Mouse (Mus musculus) brain, embryonic 18.5 days (tissue): Measurements from ENCODE around the gene March9.
A peak's percentile ranks its signal among the peaks of the same experiment; 100 is the strongest.
"Not testable (repeated sequence)": the region's sequence is repeated elsewhere in the genome, so short reads cannot be mapped to it uniquely, and the experiment has no call there.

Experiments
- DNase-seq: peaks from one replicate; pipeline ENCODE4 v3.0.0-alpha.2; 2012; ENCODE audit warnings: low read depth, low spot score

The March9 gene

GRCm38 (mm10) chr10:127063239-127063872 lies 3.4 kb upstream of the March9 start, which contains the start of gene Cdk4:
TSS of gene Cdk4 (plus strand) at chr10:127063534.
- DNase-seq, result peak; percentile 97

GRCm38 (mm10) chr10:127062503-127062902 lies 2.5 kb upstream of the March9 start:
- no peak for DNase-seq

DNA sequence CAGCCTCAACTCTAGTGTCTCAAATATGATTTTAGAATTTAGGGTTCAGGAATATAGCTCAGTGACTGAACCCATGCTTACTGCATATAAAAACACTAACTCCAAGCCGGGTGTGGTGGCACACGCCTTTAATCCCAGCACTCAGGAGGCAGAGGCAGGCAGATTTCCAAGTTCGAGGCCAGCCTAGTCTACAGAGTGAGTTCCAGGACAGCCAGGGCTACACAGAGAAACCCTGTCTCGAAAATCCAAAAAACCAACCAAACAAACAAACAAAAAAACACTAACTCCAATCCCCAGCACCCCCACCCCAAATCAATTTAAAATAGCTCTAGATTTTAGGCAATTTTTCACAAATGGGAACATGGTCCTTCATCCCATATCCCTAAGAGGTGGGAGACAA lies 2.1 kb upstream of the March9 start:
- DNase-seq, result not testable (repeated sequence)

- no peak for DNase-seq
Observed at GRCm38 (mm10) chr10:127061513-127061912, 1.5 kb upstream of the March9 start.

DNA sequence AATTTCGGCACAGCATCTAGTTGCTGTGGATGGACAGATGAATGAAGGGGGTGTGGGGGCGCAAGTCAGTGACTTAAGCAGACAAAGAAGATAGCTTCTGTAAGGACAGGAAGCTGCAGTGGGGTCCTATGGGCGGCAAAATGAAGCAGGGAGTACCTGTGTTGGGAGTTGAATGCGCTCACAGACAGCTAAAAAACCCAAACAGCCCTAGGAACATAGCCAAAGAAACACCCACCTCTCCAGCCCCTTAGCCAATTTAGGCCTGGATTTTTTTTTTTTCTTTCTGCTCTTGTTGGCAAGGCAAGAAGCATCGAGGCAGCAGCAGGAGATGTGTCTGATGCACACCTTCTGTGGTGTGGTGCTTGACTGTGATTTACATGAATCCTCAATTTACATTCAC lies 1.1 kb upstream of the March9 start:
- DNase-seq, result no peak

GRCm38 (mm10) chr10:127059174-127059967 lies 613 bp downstream of the March9 start:
- DNase-seq, result no peak

- DNase-seq, result no peak
Observed at GRCm38 (mm10) chr10:127058708-127059107, 1.3 kb downstream of the March9 start.

DNA sequence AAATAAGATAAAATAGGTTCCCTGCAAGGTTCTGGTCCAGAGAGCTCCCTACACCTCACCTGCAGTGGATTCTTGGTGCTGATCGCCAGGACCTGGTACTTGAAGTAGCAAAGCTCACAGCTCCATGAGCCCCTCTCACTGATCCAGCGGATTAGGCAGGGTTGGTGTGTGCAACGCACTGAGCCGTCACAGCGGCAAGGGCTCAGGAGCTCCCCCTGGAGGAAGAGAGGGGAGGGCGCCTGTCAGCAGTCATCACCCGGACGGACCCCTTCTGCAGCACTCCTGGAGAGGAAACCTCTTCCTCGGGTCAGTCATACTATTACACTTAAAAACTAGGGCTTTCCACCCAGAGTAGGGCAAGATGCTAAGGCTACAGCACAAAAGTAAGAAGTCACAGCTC lies 1.8 kb downstream of the March9 start:
- no peak for DNase-seq

DNA sequence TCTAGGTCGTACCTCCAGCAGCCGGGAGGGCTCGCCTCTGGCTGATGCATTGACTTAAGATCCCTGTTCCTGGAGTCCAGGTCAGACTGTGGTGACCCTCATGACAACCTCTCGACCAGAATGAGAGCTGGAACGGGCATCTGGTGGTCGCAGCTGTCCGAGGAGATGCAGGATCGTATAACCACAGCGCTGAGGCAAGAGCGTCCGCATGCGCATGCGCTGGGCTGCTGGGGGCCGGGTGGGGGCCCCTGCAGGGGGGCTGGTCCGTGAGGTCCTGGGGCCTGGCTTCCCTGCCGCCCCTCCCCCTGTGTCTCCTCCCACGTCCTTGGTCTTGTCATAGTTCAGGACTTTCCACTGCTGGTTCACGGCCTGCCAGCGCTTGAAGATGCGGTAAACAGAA lies 3.5 kb downstream of the March9 start:
- no peak for DNase-seq

DNA sequence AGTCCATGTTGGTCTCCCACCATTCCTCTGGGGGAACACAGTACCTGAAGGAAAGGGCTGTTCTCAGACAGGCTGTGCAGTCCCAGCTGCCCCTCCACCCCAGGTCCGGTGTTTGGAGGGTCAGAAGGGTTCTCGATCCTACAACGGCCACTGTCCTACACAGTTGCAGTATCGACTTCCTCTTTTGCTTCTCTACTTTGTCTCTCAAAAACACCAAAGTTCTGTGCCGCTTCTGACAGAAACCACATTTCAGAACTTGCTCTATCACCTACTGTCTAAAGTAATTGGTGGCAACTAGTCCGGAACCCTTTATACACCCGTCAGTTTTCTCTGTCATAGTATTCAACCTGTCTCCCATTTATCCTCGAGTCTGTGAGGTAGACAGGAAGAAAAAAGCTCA lies 4.6 kb downstream of the March9 start:
- DNase-seq, result no peak

- no peak for DNase-seq
Observed at GRCm38 (mm10) chr10:127054646-127055045, 5.3 kb downstream of the March9 start.

DNA sequence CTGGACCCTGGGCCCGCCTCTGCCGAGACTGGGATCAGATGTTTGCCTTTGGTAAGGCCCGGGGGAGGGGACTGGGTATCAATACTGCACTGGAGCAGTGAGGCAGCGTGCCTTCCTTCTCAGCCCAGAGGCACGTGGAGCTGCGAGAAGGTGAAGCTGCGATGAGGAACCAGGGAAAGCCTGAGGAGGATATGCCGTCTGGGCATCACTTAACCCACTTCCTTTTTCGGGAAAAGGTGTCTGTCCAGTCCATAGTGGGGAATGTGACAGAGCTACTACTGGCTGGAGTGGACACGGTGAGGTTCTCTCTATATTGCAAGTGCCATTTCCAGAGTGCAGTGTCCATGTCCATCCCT lies 9.9 kb downstream of the March9 start:
- DNase-seq, result no peak

DNA sequence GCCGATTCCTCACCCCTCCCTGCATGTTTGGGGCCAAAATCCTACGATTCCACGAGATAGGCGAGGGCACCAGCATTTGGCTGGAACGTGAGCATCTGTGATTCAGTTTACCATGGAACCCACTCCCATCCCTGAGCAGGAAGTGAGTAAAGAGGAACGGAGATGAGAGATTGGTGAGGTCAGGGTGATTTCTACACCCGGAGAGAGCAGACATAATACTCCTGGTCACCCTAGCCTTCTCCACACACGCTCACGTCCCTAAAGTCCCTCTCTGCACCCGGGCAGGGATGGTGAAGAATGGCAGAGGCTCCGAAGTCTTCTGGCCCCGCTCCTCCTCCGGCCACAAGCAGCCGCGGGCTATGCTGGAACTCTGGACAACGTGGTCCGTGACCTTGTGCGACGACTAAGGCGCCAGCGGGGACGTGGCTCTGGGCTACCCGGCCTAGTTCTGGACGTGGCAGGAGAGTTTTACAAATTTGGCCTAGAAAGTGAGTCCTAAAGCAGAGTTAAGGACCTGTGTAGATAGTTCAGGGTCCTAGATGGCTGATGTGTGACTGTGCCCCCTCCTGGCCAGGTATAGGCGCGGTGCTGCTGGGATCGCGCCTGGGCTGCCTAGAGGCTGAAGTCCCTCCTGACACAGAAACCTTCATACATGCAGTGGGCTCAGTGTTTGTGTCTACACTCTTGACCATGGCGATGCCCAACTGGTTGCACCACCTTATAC lies 10.4 kb downstream of the March9 start:
- DNase-seq, result no peak

- DNase-seq, result no peak
Observed at GRCm38 (mm10) chr10:127048608-127049394, 11.2 kb downstream of the March9 start.

DNA sequence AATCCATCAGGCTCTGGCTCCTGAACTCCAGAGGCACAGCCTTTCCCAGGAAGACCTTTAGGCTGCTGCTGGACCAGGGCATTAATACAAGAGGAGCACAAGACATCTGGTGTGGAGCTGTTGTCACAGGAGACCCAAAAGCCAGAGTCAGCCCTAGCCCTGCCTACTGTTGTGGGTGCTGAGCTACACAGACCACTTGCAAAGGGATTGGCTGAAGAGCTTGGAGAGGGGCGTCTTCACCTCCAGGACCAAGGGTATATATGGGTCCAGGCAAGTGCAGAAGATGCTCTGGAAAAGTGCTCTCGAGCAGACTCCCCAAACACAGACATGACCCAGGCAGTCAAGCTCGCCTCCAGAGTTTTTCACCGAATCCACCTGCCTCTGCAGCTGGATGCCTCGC lies 12.0 kb downstream of the March9 start, which contains the start of gene Cyp27b1:
Cyp27b1 (plus strand) TSS at position 297 of the 400 bp plus-strand sequence.
- DNase-seq, result no peak

DNA sequence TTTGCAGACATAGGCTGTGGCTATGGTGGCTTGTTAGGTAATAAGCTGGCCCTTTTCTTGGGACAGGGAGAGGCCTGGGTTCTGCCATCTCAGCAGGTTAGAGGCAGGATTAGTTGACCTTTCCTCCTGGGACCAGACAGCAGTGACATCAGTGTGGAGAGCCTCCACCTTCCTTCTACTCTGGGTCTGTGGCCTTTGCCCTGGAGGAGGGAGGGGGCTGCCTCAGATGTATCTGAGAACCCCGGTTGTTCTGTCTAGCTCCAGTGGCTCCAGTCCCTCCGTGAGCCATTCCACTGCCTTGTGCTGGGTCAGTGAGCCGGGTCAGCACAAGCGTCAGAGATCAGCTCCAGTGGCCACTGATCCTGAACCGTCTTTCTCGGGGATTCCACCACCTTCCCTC lies 16.8 kb downstream of the March9 start:
- DNase-seq, result no peak

GRCm38 (mm10) chr10:127042468-127043115 lies 17.4 kb downstream of the March9 start:
- DNase-seq, result no peak

GRCm38 (mm10) chr10:127041774-127042338 lies 18.1 kb downstream of the March9 start:
- no peak for DNase-seq

DNA sequence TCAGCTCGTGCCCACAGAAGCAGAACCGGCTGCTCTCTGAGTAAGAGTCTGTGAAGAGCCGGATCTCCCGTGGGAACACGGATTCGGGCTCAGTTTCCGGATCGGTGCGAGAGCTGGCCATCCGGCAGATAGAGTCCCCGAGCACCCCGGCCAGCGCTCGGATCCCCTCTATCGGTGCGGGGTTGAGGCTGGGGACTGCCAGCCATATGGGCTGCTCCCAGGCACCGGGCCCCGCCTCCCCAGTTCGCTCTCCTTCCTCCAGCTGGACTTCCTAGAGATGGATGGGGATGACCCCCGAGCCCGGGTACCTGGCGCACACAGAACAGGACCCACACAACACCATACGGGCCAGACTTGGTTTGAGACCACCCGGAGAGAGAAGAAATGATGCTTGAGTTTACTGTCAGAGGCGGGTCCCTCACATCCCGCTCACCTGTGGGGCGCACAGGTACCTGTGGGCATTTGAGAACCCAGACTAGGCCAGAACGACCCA lies 18.7 kb downstream of the March9 start, which contains the start of the genes Mettl1 and Eef1akmt3:
Mettl1 (plus strand) TSS at position 141 of the 493 bp plus-strand sequence.
Eef1akmt3 (minus strand) TSS at position 240 of the 493 bp plus-strand sequence.
- DNase-seq, result no peak

- DNase-seq, result no peak
Observed at GRCm38 (mm10) chr10:127040569-127041214, 19.3 kb downstream of the March9 start.
